Mouse (Mus musculus) kidney, adult 2 months (tissue): Measurements from ENCODE around the gene Gm5478.

Source experiments
- CTCF ChIP-seq: fragments of 200-500 bp; conservative IDR thresholded peaks from 2 replicates; pipeline ENCODE4 v1.5.1; 2011; ENCODE audit warnings: low read depth, mild to moderate bottlenecking, control low read depth, low read length, moderate library complexity, mixed read lengths; ENCODE audit not compliant: insufficient read depth, insufficient read length
- POLR2A ChIP-seq: fragments of 200-500 bp; IDR thresholded peaks from one replicate; pipeline ENCODE4 v1.6.1; 2011; ENCODE audit warnings: low read depth, low read length, control low read depth

GRCm38 (mm10) chr15:101652736-101653265 is 5.6 kb upstream of the Gm5478 start:
- no peak for TF ChIP-seq POLR2A
- no peak for TF ChIP-seq CTCF
